Mouse (Mus musculus) brain, embryonic 14.5 days (tissue): ENCODE measurements at regions not wholly inside any gene's neighbourhood (a gene's known extent, or its start where the extent isn't known, plus 50 kb on each side); places are given as distances from the start of the nearest gene placed in this dataset.

ENCODE experiments used
- CTCF ChIP-seq: fragments of 200-500 bp; IDR thresholded peaks from 2 replicates; pipeline ENCODE4 v1.5.1; 2012; ENCODE audit warnings: inconsistent platforms, mild to moderate bottlenecking, moderate library complexity, borderline replicate concordance; ENCODE audit not compliant: insufficient read depth, insufficient read length; ENCODE audit errors: extremely low read depth
- POLR2A ChIP-seq: fragments of 200-500 bp; IDR thresholded peaks from 2 replicates; pipeline ENCODE4 v1.6.1; 2012; ENCODE audit warnings: mild to moderate bottlenecking, inconsistent platforms, borderline replicate concordance; ENCODE audit not compliant: poor library complexity, insufficient read depth, insufficient read length, severe bottlenecking; ENCODE audit errors: extremely low read depth

DNA sequence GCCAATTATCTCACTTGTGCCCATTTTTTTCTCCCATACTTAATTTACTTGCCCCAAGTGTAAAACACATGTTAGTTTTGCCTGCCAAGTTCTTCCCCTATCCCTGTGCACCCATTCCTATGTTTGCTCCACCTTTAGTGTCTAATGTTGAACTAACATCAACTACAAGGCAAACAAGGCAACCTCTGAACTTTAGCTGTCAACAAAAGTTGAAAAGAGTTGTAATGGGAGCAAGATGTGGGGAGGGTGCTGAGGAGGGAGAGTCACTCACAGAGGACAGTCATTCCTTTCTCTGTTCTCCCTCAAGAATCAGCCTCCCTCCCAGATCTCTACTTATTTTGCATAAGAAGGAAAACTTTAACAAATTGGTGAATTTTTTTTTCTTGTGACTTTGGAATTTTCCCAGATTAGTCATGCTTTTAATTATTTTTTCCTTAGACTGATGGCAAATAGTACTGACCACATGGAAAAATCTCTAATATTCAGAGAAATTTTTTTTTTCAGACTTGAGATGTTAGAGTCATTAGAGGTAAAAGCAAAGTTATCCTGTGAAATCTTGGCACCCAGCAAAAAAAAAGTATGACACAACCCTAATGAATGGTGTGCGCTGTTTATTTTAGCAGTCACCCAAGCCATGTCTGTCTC lies 2710.6 kb upstream of the Gm7489 start:
- TF ChIP-seq CTCF (no peak), POLR2A (no peak)
